Mouse (Mus musculus): ENCODE results near the gene Ubd. TPM values are rescaled to one million over a fixed set of nuclear protein-coding genes. Genes with fewer than 3 reads are reported as not detected.

Ubd gene
- polyA plus RNA-seq, 1 experiment from 2014 or later = not detected

DNA sequence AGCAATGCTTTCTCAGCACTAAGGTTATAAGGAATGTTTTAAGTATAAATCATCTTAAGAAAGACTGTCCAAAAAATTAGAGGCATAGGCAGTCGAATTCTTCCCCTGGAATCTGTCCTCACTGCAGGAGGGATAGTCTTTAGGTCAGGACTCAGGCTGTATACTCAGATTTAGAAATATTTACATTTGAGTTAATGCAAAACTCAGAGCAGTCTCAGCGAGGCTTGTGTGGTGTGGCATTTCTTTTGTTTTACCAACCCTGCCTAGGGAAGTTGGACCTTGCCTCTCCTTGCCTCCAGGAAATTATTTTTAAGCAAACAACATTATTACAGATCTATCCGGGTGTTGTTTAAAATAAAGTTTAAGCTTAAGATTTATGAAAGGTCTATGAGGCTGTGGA is 48.5 kb downstream of the Ubd start:
- H3K4me3 ChIP-seq (ENCODE audit: low read depth, low read length) = no peak overlapping the region
- no peaks in the 10 kb centered on the region for H3K36me3 ChIP-seq (ENCODE audit: control insufficient read depth, insufficient read depth, low read length)
- ATAC-seq (ENCODE audit: insufficient number of reproducible peaks, low FRiP score, low TSS enrichment, low read depth) = no peak
- H3K9me3 ChIP-seq (ENCODE audit: control insufficient read depth, low read length) = no peaks in the 10 kb centered on the region
- H3K4me2 ChIP-seq (ENCODE audit: low read depth, severe bottlenecking) = no peak overlapping the region
- 62% methylated on average over 3 of the region's 3 CpGs for whole genome bisulfite sequencing
- no peaks in the 10 kb centered on the region for H3K4me1 ChIP-seq (ENCODE audit: control insufficient read depth, insufficient read depth, low read length)
- no peak overlapping the region for H3K9ac ChIP-seq (ENCODE audit: low read length)
- no peak for DNase-seq (ENCODE audit: low spot score)
- no peaks in the 10 kb centered on the region for H3K27me3 ChIP-seq (ENCODE audit: control insufficient read depth, insufficient read depth, low read length)
- no peak overlapping the region for H3K27ac ChIP-seq (replicated peaks; ENCODE audit: low read depth, low read length)

Other genes with a start within 250 kb of the Ubd start
- 142 and 147 TPM in 2 replicates for gene Ppp1r11, start 242.2 kb upstream of the Ubd start, polyA plus RNA-seq (2014; fragmentation: Nextera tagmentation; extraction: Ambion mirVana)
- 118 and 119 TPM in 2 replicates for gene Znrd1, start 235.3 kb upstream of the Ubd start, polyA plus RNA-seq (2014; fragmentation: Nextera tagmentation; extraction: Ambion mirVana)
- 7.8 and 8.7 TPM in 2 replicates for gene Znrd1as, start 235.3 kb upstream of the Ubd start, polyA plus RNA-seq (2014; fragmentation: Nextera tagmentation; extraction: Ambion mirVana)
- gene 2410137M14Rik, start 212.7 kb upstream of the Ubd start, polyA plus RNA-seq (2014; fragmentation: Nextera tagmentation; extraction: Ambion mirVana) = not detected in 2 replicates
- 0.49 and 0.65 TPM in 2 replicates for gene H2-M5, start 204.4 kb upstream of the Ubd start, polyA plus RNA-seq (2014; fragmentation: Nextera tagmentation; extraction: Ambion mirVana)
- 101 and 106 TPM in 2 replicates for gene Zfp57, start 192.7 kb upstream of the Ubd start, polyA plus RNA-seq (2014; fragmentation: Nextera tagmentation; extraction: Ambion mirVana)
- 0.25 and 0.26 TPM in 2 replicates for gene Mog, start 170.5 kb upstream of the Ubd start, polyA plus RNA-seq (2014; fragmentation: Nextera tagmentation; extraction: Ambion mirVana)
- gene Gabbr1, start 147.9 kb upstream of the Ubd start, polyA plus RNA-seq (2014; fragmentation: Nextera tagmentation; extraction: Ambion mirVana) = 7.9 and 9.7 TPM in 2 replicates
- 0.09 TPM in 1 of 2 replicates, not detected in the other for gene Olfr90, start 105.4 kb upstream of the Ubd start, polyA plus RNA-seq (2014; fragmentation: Nextera tagmentation; extraction: Ambion mirVana)
- gene Olfr91, start 95.6 kb upstream of the Ubd start, polyA plus RNA-seq (2014; fragmentation: Nextera tagmentation; extraction: Ambion mirVana) = 0.14 TPM in 1 of 2 replicates, not detected in the other
- gene Olfr92, start 73.8 kb upstream of the Ubd start, polyA plus RNA-seq (2014; fragmentation: Nextera tagmentation; extraction: Ambion mirVana) = not detected in 2 replicates
- gene Olfr93, start 32.4 kb upstream of the Ubd start, polyA plus RNA-seq (2014; fragmentation: Nextera tagmentation; extraction: Ambion mirVana) = not detected in 2 replicates
- not detected in 2 replicates for gene Olfr94, start 7.1 kb downstream of the Ubd start, polyA plus RNA-seq (2014; fragmentation: Nextera tagmentation; extraction: Ambion mirVana)
- gene Olfr95, start 19.2 kb downstream of the Ubd start, polyA plus RNA-seq (2014; fragmentation: Nextera tagmentation; extraction: Ambion mirVana) = not detected in 2 replicates
- not detected in 2 replicates for gene Olfr96, start 26.3 kb downstream of the Ubd start, polyA plus RNA-seq (2014; fragmentation: Nextera tagmentation; extraction: Ambion mirVana)
- not detected in 2 replicates for gene Olfr97, start 43.4 kb downstream of the Ubd start, polyA plus RNA-seq (2014; fragmentation: Nextera tagmentation; extraction: Ambion mirVana)
- not detected in 2 replicates for gene Olfr98, start 69.9 kb downstream of the Ubd start, polyA plus RNA-seq (2014; fragmentation: Nextera tagmentation; extraction: Ambion mirVana)
- gene H2-M3, start 76.3 kb downstream of the Ubd start, polyA plus RNA-seq (2014; fragmentation: Nextera tagmentation; extraction: Ambion mirVana) = 0.95 and 1.3 TPM in 2 replicates
- not detected in 2 replicates for gene Olfr99, start 89.6 kb downstream of the Ubd start, polyA plus RNA-seq (2014; fragmentation: Nextera tagmentation; extraction: Ambion mirVana)
- gene Olfr101, start 110.4 kb downstream of the Ubd start, polyA plus RNA-seq (2014; fragmentation: Nextera tagmentation; extraction: Ambion mirVana) = not detected in 2 replicates
- not detected in 2 replicates for gene Olfr102, start 123.2 kb downstream of the Ubd start, polyA plus RNA-seq (2014; fragmentation: Nextera tagmentation; extraction: Ambion mirVana)
- gene Olfr103, start 145.8 kb downstream of the Ubd start, polyA plus RNA-seq (2014; fragmentation: Nextera tagmentation; extraction: Ambion mirVana) = not detected in 2 replicates
- not detected in 2 replicates for gene Olfr104-ps, start 165.7 kb downstream of the Ubd start, polyA plus RNA-seq (2014; fragmentation: Nextera tagmentation; extraction: Ambion mirVana)
- not detected in 2 replicates for gene Olfr105-ps, start 185.1 kb downstream of the Ubd start, polyA plus RNA-seq (2014; fragmentation: Nextera tagmentation; extraction: Ambion mirVana)
- gene Olfr106-ps, start 196.5 kb downstream of the Ubd start, polyA plus RNA-seq (2014; fragmentation: Nextera tagmentation; extraction: Ambion mirVana) = not detected in 2 replicates
- gene Olfr107, start 205.3 kb downstream of the Ubd start, polyA plus RNA-seq (2014; fragmentation: Nextera tagmentation; extraction: Ambion mirVana) = not detected in 2 replicates

Data from limb, embryonic 11.5 days (tissue).